27 mouse cellular contexts compared by ENCODE assay signal in genomic region chr12:8076010-8076540, GRCm38 (mm10).
DNase-seq lines count a peak whose midpoint lies in the region; ATAC-seq and TF ChIP-seq lines count a peak whose summit lies in the region.
"Had no signal": no experiment of that assay in that cellular context is flagged by ENCODE, and none has a peak within 500 bp of the region (broad histone marks: within the 10 kb centered on the region; RNA-seq: fewer than 3 reads in every experiment).

No protein-coding gene starts in this region.

- no peaks in the 10 kb centered on the region for H3K9me3 ChIP-seq in ES-E14 (ENCODE audit: control insufficient read depth, insufficient read depth, low read depth, low read length)
- no peaks in the 10 kb centered on the region for H3K9me3 ChIP-seq in neural tube, embryonic 15.5 days (replicated peaks)
- H3K9me3 ChIP-seq: embryonic facial prominence, embryonic 12.5 days; embryonic facial prominence, embryonic 15.5 days; forebrain, embryonic 13.5 days; hindbrain, embryonic 12.5 days; hindbrain, embryonic 15.5 days had no signal

- DNase-seq in A20 (ENCODE audit: low read depth, low spot score), result peak; percentile 21
- DNase-seq in ES-E14 (ENCODE audit: low read depth, low spot score), result no peak
- peak; percentile 44 for DNase-seq in NIH3T3 (ENCODE audit: low read depth)
- DNase-seq in Muller cell, postnatal 12 days (ENCODE audit: inconsistent ontology term), result no peak
- no peak for DNase-seq in gastrocnemius, adult 8-10 months (ENCODE audit: low spot score in 2 of 2)
- DNase-seq: adrenal gland, adult 8-10 months; adrenal gland, postnatal 25 days; B cell, adult 2 months; cerebellum, adult 18-20 months; cerebellum, adult 9-10 months; cerebellum, postnatal 14 days; gastrocnemius, adult 2 months; gastrocnemius, postnatal 25 days; heart, adult 2 months; kidney, adult 2 months had no signal

- in situ Hi-C loops in ES-E14 (cut with MboI; ENCODE audit: low sequenced_read_pairs in 2 of 2, unreplicated experiment in 2 of 2), result no loop called here

- no peak overlapping the region for H3K4me2 ChIP-seq in neural tube, embryonic 15.5 days
- H3K4me2 ChIP-seq: embryonic facial prominence, embryonic 12.5 days; embryonic facial prominence, embryonic 15.5 days; forebrain, embryonic 13.5 days; heart, embryonic 11.5 days; hindbrain, embryonic 12.5 days; hindbrain, embryonic 15.5 days had no signal

- no peaks in the 10 kb centered on the region for H3K27me3 ChIP-seq in neural tube, embryonic 15.5 days (replicated peaks)
- H3K27me3 ChIP-seq: CH12.LX; embryonic facial prominence, embryonic 12.5 days; embryonic facial prominence, embryonic 15.5 days; forebrain, embryonic 13.5 days; hindbrain, embryonic 12.5 days; hindbrain, embryonic 15.5 days; Patski had no signal

- H3K27ac ChIP-seq in ES-E14 (ENCODE audit: insufficient read depth, low read depth, low read length, poor library complexity, severe bottlenecking), result no peak overlapping the region
- H3K27ac ChIP-seq in neural tube, embryonic 15.5 days (replicated peaks), result no peak overlapping the region
- H3K27ac ChIP-seq: embryonic facial prominence, embryonic 12.5 days; embryonic facial prominence, embryonic 15.5 days; forebrain, embryonic 13.5 days; gastrocnemius, adult 2 months; heart, adult 2 months; hindbrain, embryonic 12.5 days; hindbrain, embryonic 15.5 days had no signal

- H3K36me3 ChIP-seq in ES-E14 (ENCODE audit: control insufficient read depth, insufficient read depth, low read length, poor library complexity, severe bottlenecking), result no peaks in the 10 kb centered on the region
- H3K36me3 ChIP-seq in neural tube, embryonic 15.5 days, result no peaks in the 10 kb centered on the region
- H3K36me3 ChIP-seq: embryonic facial prominence, embryonic 12.5 days; embryonic facial prominence, embryonic 15.5 days; hindbrain, embryonic 12.5 days; hindbrain, embryonic 15.5 days had no signal

- ATAC-seq in neural tube, embryonic 15.5 days (ENCODE audit: low FRiP score), result no peak
- ATAC-seq: activated CD4-positive, CD25-positive, alpha-beta regulatory T cell, adult 4 months; forebrain, embryonic 13.5 days; forebrain, embryonic 16.5 days; intestine, postnatal 0 days; Patski had no signal

- H3K4me3 ChIP-seq in ES-E14 (ENCODE audit: insufficient read depth in 1 of 2, low read depth in 1 of 2, low read length in 2 of 2, poor library complexity in 1 of 2, severe bottlenecking in 1 of 2), result no peak overlapping the region
- H3K4me3 ChIP-seq in neural tube, embryonic 15.5 days (replicated peaks), result no peak overlapping the region
- H3K4me3 ChIP-seq: embryonic facial prominence, embryonic 12.5 days; embryonic facial prominence, embryonic 15.5 days; forebrain, embryonic 13.5 days; gastrocnemius, adult 2 months; heart, adult 2 months; hindbrain, embryonic 12.5 days; hindbrain, embryonic 15.5 days had no signal

- H3K4me1 ChIP-seq in ES-E14 (ENCODE audit: control insufficient read depth in 2 of 2, insufficient read depth in 2 of 2, low read length in 2 of 2, poor library complexity in 1 of 2), result 0 out of 4 replicates have a peak, but pooled peaks cover 0 to 2% of the 10 kb centered on the region in 2 experiments
- no peaks in the 10 kb centered on the region for H3K4me1 ChIP-seq in neural tube, embryonic 15.5 days
- H3K4me1 ChIP-seq: forebrain, embryonic 13.5 days; hindbrain, embryonic 12.5 days; hindbrain, embryonic 15.5 days had no signal

- H3K9ac ChIP-seq in ES-E14 (ENCODE audit: insufficient read depth, low read depth, low read length, poor library complexity, severe bottlenecking), result no peak overlapping the region
- no peak overlapping the region for H3K9ac ChIP-seq in neural tube, embryonic 15.5 days (replicated peaks)
- H3K9ac ChIP-seq: embryonic facial prominence, embryonic 12.5 days; embryonic facial prominence, embryonic 15.5 days; forebrain, embryonic 13.5 days; hindbrain, embryonic 12.5 days; hindbrain, embryonic 15.5 days had no signal

TF ChIP-seq in ES-E14, 5 proteins besides CTCF, POLR2A, EP300 and RAD21:
- TF ChIP-seq ZNF384 (IDR thresholded peaks at IDR 0.05; ENCODE audit: low read depth, low read length), result no peak
- TF ChIP-seq ZC3H11A (IDR thresholded peaks at IDR 0.05; ENCODE audit: borderline replicate concordance, low read depth, low read length), result no peak
- TF ChIP-seq MAFK (IDR thresholded peaks at IDR 0.05; ENCODE audit: insufficient read depth, low read depth, low read length), result peak; percentile 90

Comparison
In these comparisons a context has a peak if more than half of its experiments do, and no peak if none do; other contexts are left out.
1. DNase-seq: peak in A20 (single experiment) and NIH3T3 (single experiment); none in ES-E14 (single experiment), Muller cell, postnatal 12 days (single experiment) and gastrocnemius, adult 8-10 months (0 of 2).